1 mouse cellular context compared by ENCODE assay signal in the genomic region with DNA sequence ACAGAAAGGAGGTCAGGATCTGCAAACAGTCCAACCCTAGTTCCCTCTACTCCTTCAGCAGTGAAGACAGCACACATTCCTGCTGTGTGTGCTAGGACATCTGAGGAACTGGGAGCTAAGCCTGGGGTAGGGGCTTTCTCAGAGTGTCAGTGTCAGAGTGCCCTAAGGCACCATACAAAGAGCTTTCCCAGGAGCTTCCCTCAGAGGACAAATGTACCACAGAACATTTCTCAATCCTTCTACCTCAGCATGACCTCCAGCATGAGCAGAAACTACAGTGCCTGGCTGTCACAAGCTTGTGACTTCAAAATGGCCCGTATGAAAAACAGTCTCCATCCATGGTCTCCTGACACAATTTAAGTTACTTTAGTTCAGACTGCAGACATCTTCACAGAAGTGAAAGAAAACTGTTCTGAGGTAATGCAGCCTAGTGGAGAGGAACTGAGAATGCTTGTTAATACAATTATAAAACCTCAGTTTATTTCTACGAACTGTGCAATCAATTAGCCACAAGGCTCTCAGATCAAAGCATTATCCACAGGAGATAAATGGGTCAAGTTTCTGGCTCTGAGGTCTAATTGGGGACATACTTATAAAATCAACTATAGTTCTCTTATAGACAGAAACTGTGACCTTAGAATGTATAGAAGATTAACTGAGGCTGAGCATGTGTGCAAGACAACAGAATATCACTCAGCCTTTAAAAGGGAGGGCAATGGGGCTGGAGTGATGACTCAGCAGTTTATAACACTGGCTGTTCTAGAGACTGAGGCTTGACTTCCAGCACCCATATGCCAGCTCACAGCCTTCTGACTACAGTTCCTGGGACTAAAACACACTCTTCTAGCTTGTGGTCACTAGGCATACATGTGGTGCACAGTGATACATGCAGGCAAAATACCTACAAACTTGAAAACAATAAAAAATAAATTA.
A peak's percentile ranks its signal among the peaks of the same experiment; 100 is the strongest.
TF ChIP-seq lines count a peak whose summit lies in the region.

No protein-coding gene starts in this region.

TF ChIP-seq in MEL, 35 proteins besides CTCF, POLR2A, EP300 and RAD21:
- TF ChIP-seq GABPA (IDR thresholded peaks at IDR 0.05; ENCODE audit: low read depth, low read length): peak; percentile 12; the same call in 1 of the 2 replicates
- TF ChIP-seq BHLHE40 (IDR thresholded peaks at IDR 0.05; ENCODE audit: borderline replicate concordance, low read depth, low read length): no peak
- no peak for TF ChIP-seq E2F4 (IDR thresholded peaks at IDR 0.05; ENCODE audit: borderline replicate concordance, low read depth, low read length)
- TF ChIP-seq NRF1 (IDR thresholded peaks at IDR 0.05; ENCODE audit: insufficient read depth, low read depth, low read length, poor library complexity, severe bottlenecking): no peak
- no peak for TF ChIP-seq ZNF384 (IDR thresholded peaks at IDR 0.05; ENCODE audit: low read depth, low read length)
- no peak for TF ChIP-seq CHD2 (IDR thresholded peaks at IDR 0.05; ENCODE audit: low read length)
- TF ChIP-seq NELFE (IDR thresholded peaks at IDR 0.05; ENCODE audit: low read depth, low read length): no peak
- no peak for TF ChIP-seq ZKSCAN1 (IDR thresholded peaks at IDR 0.05; ENCODE audit: low read depth, low read length)
- TF ChIP-seq MAFK (IDR thresholded peaks at IDR 0.05; ENCODE audit: borderline replicate concordance, low read depth, low read length): peak; percentile 98
- TF ChIP-seq POLR2AphosphoS2 (IDR thresholded peaks at IDR 0.05; ENCODE audit: low read length): no peak
